Mouse (Mus musculus) heart, embryonic 16.5 days (tissue): ENCODE measurements at regions not wholly inside any gene's neighbourhood (a gene's known extent, or its start where the extent isn't known, plus 50 kb on each side); places are given as distances from the start of the nearest gene placed in this dataset.
"Not testable (repeated sequence)": the region's sequence is repeated elsewhere in the genome, so short reads cannot be mapped to it uniquely, and the experiment has no call there.

Experiments
- ATAC-seq: fragments of 200-750 bp; cut with Nextera tagmentation; replicated peaks from 2 replicates; pipeline ENCODE4 v1.8.0; 2017; ENCODE audit warnings: moderate number of reproducible peaks; ENCODE audit not compliant: insufficient read depth, low FRiP score; ENCODE audit errors: extremely low read depth
- H3K27ac ChIP-seq: fragments of 300-500 bp; sonication (generic); 2 replicates; pipeline ENCODE4 v1.5.1; 2014; ENCODE audit warnings: mild to moderate bottlenecking, low read length, control low read depth, moderate library complexity
- H3K27me3 ChIP-seq: fragments of 300-500 bp; sonication (generic); 2 replicates; pipeline ENCODE4 v1.6.1; 2014; ENCODE audit warnings: low read length, mixed read lengths; ENCODE audit not compliant: control insufficient read depth, insufficient read depth
- H3K36me3 ChIP-seq: fragments of 300-500 bp; sonication (generic); 2 replicates; pipeline ENCODE4 v1.6.1; 2014; ENCODE audit not compliant: control insufficient read depth, insufficient read depth
- H3K4me1 ChIP-seq: fragments of 300-500 bp; sonication (generic); 2 replicates; pipeline ENCODE4 v1.6.1; 2014; ENCODE audit warnings: low read length, mixed read lengths; ENCODE audit not compliant: control insufficient read depth, insufficient read depth
- H3K4me2 ChIP-seq: fragments of 300-500 bp; sonication (generic); 2 replicates; pipeline ENCODE4 v1.6.1; 2014; ENCODE audit warnings: low read depth, mild to moderate bottlenecking, control low read depth, low read length
- H3K4me3 ChIP-seq: fragments of 300-500 bp; sonication (generic); 2 replicates; pipeline ENCODE4 v1.5.1; 2014; ENCODE audit warnings: mild to moderate bottlenecking, control low read depth, low read length
- H3K9ac ChIP-seq: fragments of 300-500 bp; sonication (generic); 2 replicates; pipeline ENCODE4 v1.6.1; 2014; ENCODE audit warnings: low read length, control low read depth
- H3K9me3 ChIP-seq: fragments of 300-500 bp; sonication (generic); replicated peaks from 2 replicates; pipeline ENCODE4 v1.6.1; 2016; ENCODE audit warnings: low read length; ENCODE audit not compliant: control insufficient read depth
- WGBS: fragments of 180-500 bp; shearing (Covaris S2); extraction: QIAGEN DNeasy Blood & Tissue Kit; methylation state at CpG from one replicate; pipeline ENCODE4 v1.1.7; 2014; 5-methylcytosine and 5-hydroxymethylcytosine counted together

DNA sequence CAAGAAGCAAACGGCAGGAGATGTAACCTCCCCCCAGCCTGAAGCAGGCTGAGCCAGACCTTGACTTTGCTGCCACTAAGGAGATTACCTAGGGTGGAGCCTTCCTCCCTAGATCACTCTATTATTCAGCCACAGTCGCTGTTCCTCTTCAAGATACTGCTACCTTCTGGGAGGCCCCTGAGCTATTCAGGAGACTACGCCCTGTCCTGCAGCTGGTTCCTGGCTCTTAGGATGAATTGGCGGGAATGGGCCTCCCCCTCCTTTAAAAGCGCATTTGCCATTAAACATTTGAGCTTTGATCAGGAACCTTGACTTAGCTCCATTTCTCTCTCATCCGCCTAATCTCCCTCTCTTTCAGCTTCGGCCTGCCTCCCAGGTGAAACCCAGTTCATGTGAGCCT lies 331.8 kb upstream of the Zfp703 start:
- H3K36me3 ChIP-seq, ATAC-seq, H3K27me3 ChIP-seq, H3K4me3 ChIP-seq, H3K4me2 ChIP-seq, H3K27ac ChIP-seq, H3K9ac ChIP-seq, H3K9me3 ChIP-seq, H3K4me1 ChIP-seq: not testable (repeated sequence)
- WGBS, result 70% methylated on average over 7 of the region's 7 CpGs

DNA sequence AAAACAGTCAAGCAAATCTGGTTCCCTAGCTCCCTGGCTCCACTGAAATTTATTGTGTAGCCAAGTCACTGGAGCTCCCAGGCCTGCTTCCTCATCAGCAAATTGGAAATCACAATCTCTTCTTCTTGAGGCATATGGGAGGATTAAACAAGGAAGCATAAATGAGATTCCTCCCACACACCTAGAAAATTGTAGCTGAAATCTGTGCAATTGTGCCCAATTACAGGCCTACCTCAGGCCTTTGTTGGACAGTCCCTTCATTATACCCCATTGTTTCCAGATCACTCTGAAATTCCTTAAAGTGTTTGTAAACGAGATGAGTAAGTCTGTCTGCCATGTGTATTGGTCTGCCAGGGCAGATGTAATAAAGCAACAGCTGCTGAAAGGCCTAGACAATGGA lies 326.8 kb upstream of the Zfp703 start:
- Histone ChIP-seq H3K9ac (no peak overlapping the region), H3K4me3 (no peak overlapping the region), H3K9me3 (no peaks in the 10 kb centered on the region), H3K36me3 (no peaks in the 10 kb centered on the region), H3K4me1 (no peaks in the 10 kb centered on the region), H3K27ac (no peak overlapping the region), H3K4me2 (no peak overlapping the region), H3K27me3 (peaks cover 4% of the 10 kb centered on the region; the same call in 1 of the 2 replicates)
- 63% methylated on average over 1 of the region's 1 CpGs for WGBS
- no peak for ATAC-seq

DNA sequence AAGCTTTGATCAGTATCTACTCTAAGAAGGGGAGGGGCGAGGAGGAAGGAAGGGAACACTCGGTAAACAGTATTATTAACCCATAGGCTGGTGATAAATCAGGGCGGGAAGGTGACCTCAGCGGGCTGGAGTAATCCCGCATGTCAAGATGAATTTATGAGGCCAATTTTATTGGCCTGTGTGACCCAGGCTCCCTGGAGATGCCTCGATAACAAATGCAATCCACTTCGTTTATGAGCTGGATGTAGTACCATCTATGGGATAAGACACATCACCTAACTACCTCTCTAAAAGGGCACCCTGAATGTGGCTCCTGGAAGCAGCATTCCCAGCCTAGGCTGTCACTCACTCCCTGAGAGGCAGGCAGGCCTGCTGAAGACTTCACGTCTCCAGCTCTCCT lies 321.2 kb upstream of the Zfp703 start:
- no peak for ATAC-seq
- no peak overlapping the region for H3K27ac ChIP-seq
- H3K4me1 ChIP-seq, result no peaks in the 10 kb centered on the region
- H3K4me3 ChIP-seq, result no peak overlapping the region
- no peaks in the 10 kb centered on the region for H3K9me3 ChIP-seq
- no peaks in the 10 kb centered on the region for H3K36me3 ChIP-seq
- H3K9ac ChIP-seq, result no peak overlapping the region
- 59% methylated on average over 8 of the region's 8 CpGs for WGBS
- no peak overlapping the region for H3K4me2 ChIP-seq
- no peaks in the 10 kb centered on the region for H3K27me3 ChIP-seq

DNA sequence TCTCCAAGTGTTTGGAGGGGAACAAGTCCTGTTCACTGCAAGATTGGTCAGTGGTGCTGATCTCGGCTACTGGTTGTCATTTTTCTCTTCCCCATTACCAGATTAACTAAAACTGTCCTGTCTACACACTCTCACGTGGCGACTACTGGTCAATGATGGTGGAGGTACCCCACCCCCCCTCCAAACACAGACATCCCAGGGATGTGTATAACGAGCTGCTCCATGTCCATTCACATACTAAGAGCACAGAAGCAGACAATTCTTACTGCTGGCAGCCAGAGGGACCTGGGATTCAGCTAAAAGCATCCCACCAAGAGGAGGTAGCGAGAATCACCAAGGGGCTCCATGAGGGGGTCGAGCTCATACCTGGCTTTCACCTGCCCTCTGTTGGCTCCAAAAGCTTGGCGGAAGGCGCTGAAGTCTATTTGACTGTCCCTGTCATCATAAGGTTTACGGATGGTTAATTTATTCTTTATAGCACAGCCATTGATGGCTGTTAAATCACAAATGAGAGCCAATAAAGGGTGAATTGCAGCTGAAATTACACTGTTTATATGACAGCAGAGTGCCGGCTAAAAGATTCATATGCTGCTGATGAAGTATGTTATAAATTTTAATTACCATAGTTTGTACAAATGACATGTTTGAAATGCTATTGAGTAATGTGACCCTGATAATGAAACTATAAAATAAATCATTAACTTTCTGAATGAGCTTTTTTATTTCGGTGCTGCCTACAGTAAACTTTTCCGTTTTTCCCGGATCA lies 320.6 kb upstream of the Zfp703 start:
- no peaks in the 10 kb centered on the region for H3K9me3 ChIP-seq
- no peak overlapping the region for H3K27ac ChIP-seq
- no peak overlapping the region for H3K4me2 ChIP-seq
- H3K4me1 ChIP-seq, result no peaks in the 10 kb centered on the region
- H3K4me3 ChIP-seq, result no peak overlapping the region
- H3K9ac ChIP-seq, result no peak overlapping the region
- no peak for ATAC-seq
- H3K27me3 ChIP-seq, result no peaks in the 10 kb centered on the region
- no peaks in the 10 kb centered on the region for H3K36me3 ChIP-seq
- 75% methylated on average over 13 of the region's 13 CpGs for WGBS

DNA sequence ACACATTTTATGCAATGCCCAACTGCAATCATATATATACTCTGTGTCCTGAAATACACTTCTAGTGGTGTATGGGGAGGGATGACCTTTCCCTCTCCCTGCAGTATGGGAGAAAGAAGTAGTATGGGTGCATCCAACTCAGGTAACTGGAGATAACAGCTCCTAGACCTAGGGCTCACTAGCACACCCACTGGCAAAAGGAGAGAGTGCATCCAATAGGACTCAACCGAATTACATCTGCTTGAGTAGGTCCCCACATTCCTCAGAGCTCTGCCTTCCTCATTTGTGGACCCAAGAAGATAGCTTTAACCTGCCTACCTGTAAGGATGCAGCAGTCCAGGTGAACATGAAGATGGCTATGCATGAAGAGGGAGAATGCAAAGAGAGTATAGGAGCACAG lies 317.7 kb upstream of the Zfp703 start:
- Histone ChIP-seq H3K9me3 (no peaks in the 10 kb centered on the region), H3K4me1 (no peaks in the 10 kb centered on the region), H3K4me3 (no peak overlapping the region), H3K4me2 (no peak overlapping the region), H3K9ac (no peak overlapping the region), H3K36me3 (no peaks in the 10 kb centered on the region), H3K27me3 (no peaks in the 10 kb centered on the region), H3K27ac (no peak overlapping the region)
- no peak for ATAC-seq
- WGBS, result 36% methylated on average over 1 of the region's 1 CpGs

DNA sequence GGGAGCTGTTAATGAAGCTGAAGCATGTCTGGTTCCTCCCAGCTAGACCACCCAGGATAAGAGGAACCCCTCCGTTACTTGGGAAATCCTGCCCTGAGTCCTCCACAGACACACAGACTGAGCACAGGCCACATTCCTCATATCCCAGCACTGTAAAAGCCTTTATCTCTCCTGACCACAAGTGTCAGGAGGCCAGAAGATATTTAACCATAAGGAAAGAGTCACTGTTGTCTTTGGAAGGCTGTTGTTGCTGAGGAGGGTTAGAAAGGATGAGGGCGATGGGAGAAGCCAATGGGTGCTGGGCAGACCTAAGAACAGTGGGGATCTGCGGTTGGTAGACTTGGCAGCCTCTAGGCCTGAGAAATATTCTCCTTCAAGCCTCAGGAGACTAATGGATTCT lies 307.6 kb upstream of the Zfp703 start:
- H3K4me1 ChIP-seq, result no peaks in the 10 kb centered on the region
- H3K9me3 ChIP-seq, result no peaks in the 10 kb centered on the region
- no peak overlapping the region for H3K4me2 ChIP-seq
- H3K27me3 ChIP-seq, result no peaks in the 10 kb centered on the region; the same call in 1 of the 2 replicates
- WGBS, result 60% methylated on average over 3 of the region's 3 CpGs
- H3K4me3 ChIP-seq, result no peak overlapping the region
- ATAC-seq, result no peak
- H3K36me3 ChIP-seq, result no peaks in the 10 kb centered on the region
- H3K9ac ChIP-seq, result no peak overlapping the region
- no peak overlapping the region; the same call in 1 of the 2 replicates for H3K27ac ChIP-seq

DNA sequence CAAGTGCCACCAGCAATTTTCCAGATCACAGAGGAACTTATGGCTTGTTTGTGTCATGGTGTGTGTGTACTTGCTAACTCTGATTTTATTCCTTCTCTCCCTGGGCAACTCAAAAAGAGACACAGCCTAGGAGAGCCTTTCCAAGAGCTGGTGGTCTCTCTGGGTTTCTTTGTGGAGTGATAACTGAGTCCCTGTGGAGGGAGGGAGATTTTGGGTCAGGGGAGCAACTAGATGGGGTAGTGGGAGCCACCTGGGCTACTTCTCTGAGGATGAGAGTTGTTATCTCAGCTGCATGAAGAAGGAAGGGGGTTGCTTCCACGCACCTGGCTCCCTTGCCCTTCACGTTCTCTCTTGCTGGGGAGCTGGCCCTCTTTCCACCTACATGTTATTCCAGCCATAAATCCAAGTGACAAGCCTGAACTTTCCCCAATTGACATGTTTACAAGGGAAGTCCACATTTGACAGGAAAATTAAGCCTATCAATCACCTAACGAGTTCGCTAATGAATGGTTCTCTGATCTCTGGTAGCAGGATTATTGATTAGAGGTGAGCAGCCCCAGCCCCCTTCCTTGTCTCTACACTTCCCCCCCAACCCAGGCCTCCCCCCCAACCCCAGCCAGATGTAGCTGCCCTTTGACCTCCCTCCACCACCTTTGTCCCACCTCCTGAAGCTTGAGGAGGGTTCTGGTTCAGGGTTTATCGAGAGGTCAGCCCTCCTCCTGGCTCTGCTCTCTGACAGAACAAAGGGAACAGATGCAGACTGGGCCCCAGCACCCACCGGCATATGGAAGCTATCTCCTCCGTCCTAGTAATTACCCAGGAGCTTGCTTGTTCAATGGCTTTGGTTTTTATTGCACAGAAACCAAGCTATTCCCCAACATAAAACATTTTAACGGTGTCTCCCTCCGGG lies 304.4 kb upstream of the Zfp703 start:
- no peaks in the 10 kb centered on the region for H3K36me3 ChIP-seq
- no peaks in the 10 kb centered on the region for H3K9me3 ChIP-seq
- no peak overlapping the region for H3K4me3 ChIP-seq
- no peaks in the 10 kb centered on the region for H3K4me1 ChIP-seq
- no peaks in the 10 kb centered on the region; the same call in none of the 2 replicates for H3K27me3 ChIP-seq
- 48% methylated on average over 9 of the region's 9 CpGs for WGBS
- no peak overlapping the region for H3K4me2 ChIP-seq
- no peak overlapping the region for H3K9ac ChIP-seq
- no peak overlapping the region for H3K27ac ChIP-seq
- no peak for ATAC-seq

DNA sequence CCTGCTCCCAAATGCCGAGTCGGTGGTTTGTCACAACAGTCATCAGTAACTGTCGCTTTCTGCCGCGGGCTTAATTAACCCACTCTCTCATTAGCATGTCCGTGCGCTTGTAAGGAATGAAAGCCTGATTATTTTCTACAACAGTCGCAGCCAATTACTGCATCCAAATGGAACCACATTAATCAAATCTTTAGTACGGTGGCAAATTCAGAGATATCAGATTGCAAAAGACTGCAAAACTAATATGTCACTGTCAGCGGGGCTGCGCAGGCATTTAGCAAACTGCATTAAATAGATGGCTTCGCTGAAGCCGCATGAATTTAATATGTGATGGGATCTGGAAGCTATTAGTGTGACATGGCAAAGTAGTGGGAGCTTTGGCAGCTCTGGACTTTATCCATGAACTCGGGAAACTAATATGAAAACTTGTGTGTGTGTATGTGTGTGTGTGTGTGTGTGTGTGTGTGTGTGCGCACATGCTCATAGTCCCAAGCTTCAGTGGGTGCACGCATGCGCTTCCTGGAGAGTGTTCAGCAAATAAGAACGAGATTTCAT lies 299.5 kb upstream of the Zfp703 start:
- Histone ChIP-seq H3K4me2 (no peak overlapping the region), H3K9ac (no peak overlapping the region)
- 72% methylated on average over 18 of the region's 18 CpGs for WGBS

DNA sequence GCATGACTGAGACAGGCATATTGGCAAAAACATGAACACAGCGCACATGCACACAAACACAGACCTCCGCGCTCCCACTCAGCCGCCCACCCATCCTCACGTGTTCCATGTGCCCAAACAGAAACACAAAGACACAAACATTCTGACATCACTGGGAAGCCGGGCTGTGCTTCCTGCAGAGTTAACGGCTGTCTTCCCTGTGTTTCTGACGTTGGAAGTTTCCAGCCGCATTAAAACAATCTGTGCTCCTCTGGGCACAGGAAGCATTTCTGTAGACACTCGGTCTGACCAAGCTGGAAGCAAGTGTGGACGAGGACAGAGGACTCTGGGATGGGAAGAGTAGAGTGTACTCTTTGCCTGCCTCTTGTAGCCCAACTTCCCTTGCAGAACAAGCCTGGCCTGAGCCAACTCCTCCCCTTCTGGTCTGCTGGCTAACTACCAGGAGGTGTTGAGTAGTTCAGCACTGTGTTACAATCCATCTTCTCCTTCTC lies 296.2 kb upstream of the Zfp703 start:
- no peak overlapping the region for H3K4me3 ChIP-seq
- no peaks in the 10 kb centered on the region for H3K4me1 ChIP-seq
- no peak overlapping the region for H3K4me2 ChIP-seq
- no peaks in the 10 kb centered on the region for H3K36me3 ChIP-seq
- no peak for ATAC-seq
- no peak overlapping the region for H3K9ac ChIP-seq
- H3K27ac ChIP-seq, result no peak overlapping the region
- no peaks in the 10 kb centered on the region for H3K9me3 ChIP-seq
- WGBS, result 61% methylated on average over 11 of the region's 11 CpGs
- peaks cover 3% of the 10 kb centered on the region; the same call in 1 of the 2 replicates for H3K27me3 ChIP-seq

More for the DNA sequence above, 299.5 kb upstream of the Zfp703 start:
- H3K36me3 ChIP-seq, result no peaks in the 10 kb centered on the region
- no peak overlapping the region for H3K27ac ChIP-seq
- H3K4me3 ChIP-seq, result no peak overlapping the region
- no peaks in the 10 kb centered on the region; the same call in 1 of the 2 replicates for H3K27me3 ChIP-seq
- ATAC-seq, result no peak
- H3K9me3 ChIP-seq, result no peaks in the 10 kb centered on the region
- H3K4me1 ChIP-seq, result no peaks in the 10 kb centered on the region
